Mouse (Mus musculus): ENCODE measurements around the gene Otop3. TPM values are rescaled to one million over a fixed set of nuclear protein-coding genes. Genes with fewer than 3 reads are reported as not detected.
A peak's percentile ranks its signal among the peaks of the same experiment; 100 is the strongest.

The Otop3 gene
- polyA plus RNA-seq, 1 experiment from 2014 or later = 2.3 TPM

- peaks cover under 1% of the 10 kb centered on the region for H3K4me1 ChIP-seq (ENCODE audit: control insufficient read depth, insufficient read depth, low read depth, low read length)
- ATAC-seq = no peak
- 77% methylated on average over 15 of the region's 15 CpGs for WGBS
- H3K9me3 ChIP-seq (ENCODE audit: control insufficient read depth, low read length) = no peaks in the 10 kb centered on the region
- H3K36me3 ChIP-seq (ENCODE audit: control insufficient read depth, insufficient read depth, low read length) = no peaks in the 10 kb centered on the region
- no peak overlapping the region for H3K4me3 ChIP-seq (ENCODE audit: low read length)
- no peak overlapping the region for H3K9ac ChIP-seq (ENCODE audit: low read depth, low read length)
- no peak overlapping the region for H3K27ac ChIP-seq (ENCODE audit: low read depth, low read length)
- H3K4me2 ChIP-seq (ENCODE audit: low read length) = no peak overlapping the region
- no peaks in the 10 kb centered on the region; the same call in 1 of the 2 replicates for H3K27me3 ChIP-seq (replicated peaks; ENCODE audit: control insufficient read depth, insufficient read depth, low read length)
Measured at GRCm38 (mm10) chr11:115329339-115329738, 5.2 kb upstream of the Otop3 start.

- WGBS = 60% methylated on average over 12 of the region's 12 CpGs
- no peak overlapping the region for H3K4me3 ChIP-seq (ENCODE audit: low read length)
- H3K4me2 ChIP-seq (ENCODE audit: low read length) = peak overlapping the region; percentile 70; the same call in 1 of the 2 replicates
- no peaks in the 10 kb centered on the region for H3K9me3 ChIP-seq (ENCODE audit: control insufficient read depth, low read length)
- H3K36me3 ChIP-seq (ENCODE audit: control insufficient read depth, insufficient read depth, low read length) = no peaks in the 10 kb centered on the region
- H3K4me1 ChIP-seq (ENCODE audit: control insufficient read depth, insufficient read depth, low read depth, low read length) = peaks cover 8% of the 10 kb centered on the region
- peaks cover 14% of the 10 kb centered on the region for H3K27me3 ChIP-seq (replicated peaks; ENCODE audit: control insufficient read depth, insufficient read depth, low read length)
- H3K27ac ChIP-seq (ENCODE audit: low read depth, low read length) = no peak overlapping the region
- ATAC-seq = no peak
- H3K9ac ChIP-seq (ENCODE audit: low read depth, low read length) = no peak overlapping the region
Measured at GRCm38 (mm10) chr11:115335223-115335622, 692 bp downstream of the Otop3 start.

- no peak overlapping the region for H3K4me3 ChIP-seq (ENCODE audit: low read length)
- H3K27ac ChIP-seq (ENCODE audit: low read depth, low read length) = no peak overlapping the region
- H3K27me3 ChIP-seq (replicated peaks; ENCODE audit: control insufficient read depth, insufficient read depth, low read length) = peaks cover 14% of the 10 kb centered on the region
- ATAC-seq = no peak
- H3K4me1 ChIP-seq (ENCODE audit: control insufficient read depth, insufficient read depth, low read depth, low read length) = peaks cover 8% of the 10 kb centered on the region
- no peaks in the 10 kb centered on the region for H3K36me3 ChIP-seq (ENCODE audit: control insufficient read depth, insufficient read depth, low read length)
- no peaks in the 10 kb centered on the region for H3K9me3 ChIP-seq (ENCODE audit: control insufficient read depth, low read length)
- H3K4me2 ChIP-seq (ENCODE audit: low read length) = no peak overlapping the region
- 27% methylated on average over 6 of the region's 6 CpGs for WGBS
- H3K9ac ChIP-seq (ENCODE audit: low read depth, low read length) = no peak overlapping the region
Measured at GRCm38 (mm10) chr11:115336115-115336514, 1.6 kb downstream of the Otop3 start.

GRCm38 (mm10) chr11:115337350-115337749 is 2.8 kb downstream of the Otop3 start:
- Histone ChIP-seq H3K36me3 (ENCODE audit: control insufficient read depth, insufficient read depth, low read length) (no peaks in the 10 kb centered on the region), H3K9ac (ENCODE audit: low read depth, low read length) (no peak overlapping the region), H3K27ac (ENCODE audit: low read depth, low read length) (no peak overlapping the region), H3K9me3 (ENCODE audit: control insufficient read depth, low read length) (no peaks in the 10 kb centered on the region), H3K4me1 (ENCODE audit: control insufficient read depth, insufficient read depth, low read depth, low read length) (peaks cover 8% of the 10 kb centered on the region), H3K4me2 (ENCODE audit: low read length) (no peak overlapping the region), H3K27me3 (replicated peaks; ENCODE audit: control insufficient read depth, insufficient read depth, low read length) (peaks cover 14% of the 10 kb centered on the region), H3K4me3 (ENCODE audit: low read length) (no peak overlapping the region)
- 82% methylated on average over 3 of the region's 3 CpGs for WGBS
- no peak for ATAC-seq

GRCm38 (mm10) chr11:115337826-115338225 is 3.3 kb downstream of the Otop3 start:
- no peaks in the 10 kb centered on the region for H3K9me3 ChIP-seq (ENCODE audit: control insufficient read depth, low read length)
- H3K9ac ChIP-seq (ENCODE audit: low read depth, low read length) = no peak overlapping the region
- H3K36me3 ChIP-seq (ENCODE audit: control insufficient read depth, insufficient read depth, low read length) = no peaks in the 10 kb centered on the region
- no peak overlapping the region for H3K4me2 ChIP-seq (ENCODE audit: low read length)
- H3K27me3 ChIP-seq (replicated peaks; ENCODE audit: control insufficient read depth, insufficient read depth, low read length) = peaks cover 14% of the 10 kb centered on the region
- no peak for ATAC-seq
- H3K27ac ChIP-seq (ENCODE audit: low read depth, low read length) = no peak overlapping the region
- WGBS = 67% methylated on average over 1 of the region's 1 CpGs
- no peak overlapping the region for H3K4me3 ChIP-seq (ENCODE audit: low read length)
- H3K4me1 ChIP-seq (ENCODE audit: control insufficient read depth, insufficient read depth, low read depth, low read length) = peaks cover 8% of the 10 kb centered on the region

GRCm38 (mm10) chr11:115341246-115341645 is 6.7 kb downstream of the Otop3 start:
- no peaks in the 10 kb centered on the region for H3K9me3 ChIP-seq (ENCODE audit: control insufficient read depth, low read length)
- H3K27me3 ChIP-seq (replicated peaks; ENCODE audit: control insufficient read depth, insufficient read depth, low read length) = peaks cover 4% of the 10 kb centered on the region
- no peak overlapping the region for H3K4me3 ChIP-seq (ENCODE audit: low read length)
- H3K4me1 ChIP-seq (ENCODE audit: control insufficient read depth, insufficient read depth, low read depth, low read length) = no peaks in the 10 kb centered on the region
- no peak for ATAC-seq
- 70% methylated on average over 2 of the region's 2 CpGs for WGBS
- no peak overlapping the region for H3K4me2 ChIP-seq (ENCODE audit: low read length)
- no peak overlapping the region for H3K27ac ChIP-seq (ENCODE audit: low read depth, low read length)
- no peaks in the 10 kb centered on the region for H3K36me3 ChIP-seq (ENCODE audit: control insufficient read depth, insufficient read depth, low read length)
- no peak overlapping the region for H3K9ac ChIP-seq (ENCODE audit: low read depth, low read length)

- Histone ChIP-seq H3K4me1 (ENCODE audit: control insufficient read depth, insufficient read depth, low read depth, low read length) (no peaks in the 10 kb centered on the region), H3K4me3 (ENCODE audit: low read length) (no peak overlapping the region), H3K27ac (ENCODE audit: low read depth, low read length) (no peak overlapping the region), H3K36me3 (ENCODE audit: control insufficient read depth, insufficient read depth, low read length) (no peaks in the 10 kb centered on the region), H3K9ac (ENCODE audit: low read depth, low read length) (no peak overlapping the region), H3K4me2 (ENCODE audit: low read length) (no peak overlapping the region), H3K9me3 (ENCODE audit: control insufficient read depth, low read length) (no peaks in the 10 kb centered on the region), H3K27me3 (replicated peaks; ENCODE audit: control insufficient read depth, insufficient read depth, low read length) (peaks cover 3% of the 10 kb centered on the region; the same call in 1 of the 2 replicates)
- ATAC-seq = no peak
- WGBS = 75% methylated on average over 6 of the region's 6 CpGs
Measured at GRCm38 (mm10) chr11:115341866-115342265, 7.3 kb downstream of the Otop3 start.

- Histone ChIP-seq H3K4me1 (ENCODE audit: control insufficient read depth, insufficient read depth, low read depth, low read length) (no peaks in the 10 kb centered on the region), H3K4me3 (ENCODE audit: low read length) (no peak overlapping the region), H3K4me2 (ENCODE audit: low read length) (no peak overlapping the region), H3K27ac (ENCODE audit: low read depth, low read length) (no peak overlapping the region), H3K9me3 (ENCODE audit: control insufficient read depth, low read length) (no peaks in the 10 kb centered on the region), H3K9ac (ENCODE audit: low read depth, low read length) (no peak overlapping the region), H3K36me3 (ENCODE audit: control insufficient read depth, insufficient read depth, low read length) (0 out of 2 replicates have a peak, but pooled peaks cover 3% of the 10 kb centered on the region), H3K27me3 (replicated peaks; ENCODE audit: control insufficient read depth, insufficient read depth, low read length) (no peaks in the 10 kb centered on the region; the same call in 1 of the 2 replicates)
- ATAC-seq = no peak
- 18% methylated on average over 12 of the region's 12 CpGs for WGBS
Measured at GRCm38 (mm10) chr11:115344967-115345366, 10.4 kb downstream of the Otop3 start.

- H3K36me3 ChIP-seq (ENCODE audit: control insufficient read depth, insufficient read depth, low read length) = 0 out of 2 replicates have a peak, but pooled peaks cover 3% of the 10 kb centered on the region
- H3K4me3 ChIP-seq (ENCODE audit: low read length) = no peak overlapping the region
- no peaks in the 10 kb centered on the region; the same call in 1 of the 2 replicates for H3K27me3 ChIP-seq (replicated peaks; ENCODE audit: control insufficient read depth, insufficient read depth, low read length)
- 49% methylated on average over 7 of the region's 7 CpGs for WGBS
- no peak overlapping the region for H3K4me2 ChIP-seq (ENCODE audit: low read length)
- ATAC-seq = no peak
- no peak overlapping the region for H3K27ac ChIP-seq (ENCODE audit: low read depth, low read length)
- no peaks in the 10 kb centered on the region for H3K4me1 ChIP-seq (ENCODE audit: control insufficient read depth, insufficient read depth, low read depth, low read length)
- H3K9me3 ChIP-seq (ENCODE audit: control insufficient read depth, low read length) = no peaks in the 10 kb centered on the region
- H3K9ac ChIP-seq (ENCODE audit: low read depth, low read length) = no peak overlapping the region
Measured at GRCm38 (mm10) chr11:115345515-115345914, 11.0 kb downstream of the Otop3 start.

Data from hindbrain, embryonic 16.5 days (tissue).